Mouse (Mus musculus) hindbrain, embryonic 12.5 days (tissue): ENCODE results near the gene Mrc1. TPM values are rescaled to one million over a fixed set of nuclear protein-coding genes. Genes with fewer than 3 reads are reported as not detected.

Experiments
- ATAC-seq: fragments of 200-750 bp; cut with Nextera tagmentation; 2 replicates; pipeline ENCODE4 v1.8.0; 2017; ENCODE audit warnings: moderate TSS enrichment; ENCODE audit not compliant: low FRiP score
- H3K27ac ChIP-seq: fragments of 300-500 bp; sonication (generic); 2 replicates; pipeline ENCODE4 v1.5.1; 2016; ENCODE audit warnings: mild to moderate bottlenecking
- H3K27me3 ChIP-seq: fragments of 300-500 bp; sonication (generic); 2 replicates; pipeline ENCODE4 v1.6.1; 2016; ENCODE audit warnings: mild to moderate bottlenecking
- H3K36me3 ChIP-seq: fragments of 300-500 bp; sonication (generic); 2 replicates; pipeline ENCODE4 v1.6.1; 2016; ENCODE audit warnings: mild to moderate bottlenecking
- H3K4me1 ChIP-seq: fragments of 300-500 bp; sonication (generic); 2 replicates; pipeline ENCODE4 v1.6.1; 2016
- H3K4me2 ChIP-seq: fragments of 300-500 bp; sonication (generic); replicated peaks from 2 replicates; pipeline ENCODE4 v1.6.1; 2016; ENCODE audit warnings: mild to moderate bottlenecking
- H3K4me3 ChIP-seq: fragments of 300-500 bp; sonication (generic); 2 replicates; pipeline ENCODE4 v1.5.1; 2016; ENCODE audit warnings: mild to moderate bottlenecking
- H3K9ac ChIP-seq: fragments of 300-500 bp; sonication (generic); 2 replicates; pipeline ENCODE4 v1.6.1; 2016; ENCODE audit warnings: mild to moderate bottlenecking, moderate library complexity
- H3K9me3 ChIP-seq: fragments of 300-500 bp; sonication (generic); replicated peaks from 2 replicates; pipeline ENCODE4 v1.6.1; 2016; ENCODE audit warnings: mild to moderate bottlenecking
- WGBS: fragments of 180-500 bp; shearing (Covaris S2); methylation state at CpG from one replicate; pipeline ENCODE4 v1.1.7; 2016; 5-methylcytosine and 5-hydroxymethylcytosine counted together
- polyA plus RNA-seq: library from polyadenylated mRNA; unstranded; fragments of >200 nt; fragmentation: Nextera tagmentation; extraction: Ambion mirVana; gene quantifications from 2 replicates; pipeline ENCODE4 v1.2.1, GENCODE M21; 2016

The Mrc1 gene
- polyA plus RNA-seq, 1 experiment from 2014 or later, result 6.0 TPM

DNA sequence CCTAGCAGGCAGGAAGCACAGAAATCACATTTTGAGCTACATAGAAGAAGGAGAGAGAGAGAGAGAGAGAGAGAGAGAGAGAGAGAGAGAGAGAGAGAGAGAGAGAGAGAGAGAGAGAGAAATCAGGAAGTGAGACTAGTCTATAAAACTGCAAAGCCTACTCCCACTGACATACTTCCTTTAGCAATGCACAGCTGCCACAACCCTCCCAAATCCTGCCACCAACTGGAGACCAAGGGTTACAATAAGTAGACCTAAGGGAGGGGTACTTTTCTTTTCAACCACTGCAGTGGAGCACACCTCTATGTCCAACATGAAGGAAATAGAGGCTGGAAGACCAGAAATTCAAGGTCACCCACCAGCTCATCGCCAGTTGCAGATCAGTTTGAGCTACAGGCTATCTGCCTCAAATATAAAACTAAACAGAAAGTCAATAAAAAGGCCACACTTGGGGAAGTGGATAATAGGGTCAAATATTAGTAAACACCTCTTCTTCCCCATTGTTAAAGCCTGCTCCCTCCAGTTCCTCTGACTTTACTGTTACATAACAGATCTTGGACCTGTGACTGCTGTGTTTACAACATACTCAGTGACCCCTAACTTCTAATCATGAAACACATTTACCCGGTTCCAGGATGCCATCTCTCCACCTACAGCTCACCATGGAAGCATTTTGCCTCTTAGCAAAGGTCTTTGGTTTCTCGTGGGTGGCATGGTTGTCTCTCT is 20.8 kb downstream of the Mrc1 start:
- Histone ChIP-seq H3K4me3 (no peak overlapping the region), H3K4me1 (no peaks in the 10 kb centered on the region), H3K9ac (no peak overlapping the region), H3K9me3 (no peaks in the 10 kb centered on the region), H3K36me3 (no peaks in the 10 kb centered on the region), H3K4me2 (no peak overlapping the region), H3K27ac (no peak overlapping the region), H3K27me3 (no peaks in the 10 kb centered on the region)
- ATAC-seq, result no peak
- 82% methylated on average over 3 of the region's 3 CpGs for WGBS

- Histone ChIP-seq H3K36me3 (no peaks in the 10 kb centered on the region), H3K4me2 (no peak overlapping the region), H3K27ac (no peak overlapping the region), H3K9ac (no peak overlapping the region), H3K4me1 (no peaks in the 10 kb centered on the region), H3K9me3 (no peaks in the 10 kb centered on the region), H3K4me3 (no peak overlapping the region), H3K27me3 (no peaks in the 10 kb centered on the region)
- ATAC-seq, result no peak
- WGBS, result 75% methylated on average over 3 of the region's 3 CpGs
These were observed 22.7 kb downstream of the Mrc1 start for GRCm38 (mm10) chr2:14251938-14252337.

- ATAC-seq, result no peak
- H3K9me3 ChIP-seq, result no peaks in the 10 kb centered on the region
- H3K4me2 ChIP-seq, result no peak overlapping the region
- H3K27ac ChIP-seq, result no peak overlapping the region
- H3K9ac ChIP-seq, result no peak overlapping the region
- H3K4me1 ChIP-seq, result no peaks in the 10 kb centered on the region
- no peaks in the 10 kb centered on the region for H3K36me3 ChIP-seq
- H3K4me3 ChIP-seq, result no peak overlapping the region
- no peaks in the 10 kb centered on the region for H3K27me3 ChIP-seq
These were observed 29.2 kb downstream of the Mrc1 start for GRCm38 (mm10) chr2:14258345-14258850.

- no peak overlapping the region for H3K27ac ChIP-seq
- H3K27me3 ChIP-seq, result no peaks in the 10 kb centered on the region
- H3K9me3 ChIP-seq, result no peaks in the 10 kb centered on the region
- H3K4me1 ChIP-seq, result no peaks in the 10 kb centered on the region
- no peak overlapping the region for H3K4me3 ChIP-seq
- H3K36me3 ChIP-seq, result no peaks in the 10 kb centered on the region
- no peak overlapping the region for H3K4me2 ChIP-seq
- 80% methylated on average over 1 of the region's 1 CpGs for WGBS
- no peak overlapping the region for H3K9ac ChIP-seq
- no peak for ATAC-seq
These were observed 32.9 kb downstream of the Mrc1 start for GRCm38 (mm10) chr2:14262090-14262489.

GRCm38 (mm10) chr2:14269160-14269559 is 40.0 kb downstream of the Mrc1 start:
- Histone ChIP-seq H3K4me3 (no peak overlapping the region), H3K4me1 (no peaks in the 10 kb centered on the region), H3K27me3 (no peaks in the 10 kb centered on the region), H3K9me3 (no peaks in the 10 kb centered on the region), H3K36me3 (no peaks in the 10 kb centered on the region), H3K27ac (no peak overlapping the region), H3K9ac (no peak overlapping the region), H3K4me2 (no peak overlapping the region)
- WGBS, result 70% methylated on average over 1 of the region's 1 CpGs
- ATAC-seq, result no peak

- Histone ChIP-seq H3K4me1 (no peaks in the 10 kb centered on the region), H3K9ac (no peak overlapping the region), H3K4me2 (no peak overlapping the region), H3K36me3 (no peaks in the 10 kb centered on the region), H3K9me3 (no peaks in the 10 kb centered on the region), H3K4me3 (no peak overlapping the region), H3K27me3 (no peaks in the 10 kb centered on the region), H3K27ac (no peak overlapping the region)
- 86% methylated on average over 1 of the region's 1 CpGs for WGBS
- ATAC-seq, result no peak
These were observed 42.9 kb downstream of the Mrc1 start for GRCm38 (mm10) chr2:14272088-14272487.

- Histone ChIP-seq H3K9me3 (no peaks in the 10 kb centered on the region), H3K4me2 (no peak overlapping the region), H3K9ac (no peak overlapping the region), H3K4me1 (no peaks in the 10 kb centered on the region), H3K27ac (no peak overlapping the region), H3K27me3 (no peaks in the 10 kb centered on the region), H3K36me3 (no peaks in the 10 kb centered on the region), H3K4me3 (no peak overlapping the region)
- 83% methylated on average over 5 of the region's 5 CpGs for WGBS
- no peak for ATAC-seq
These were observed 46.6 kb downstream of the Mrc1 start for GRCm38 (mm10) chr2:14275796-14276195.

DNA sequence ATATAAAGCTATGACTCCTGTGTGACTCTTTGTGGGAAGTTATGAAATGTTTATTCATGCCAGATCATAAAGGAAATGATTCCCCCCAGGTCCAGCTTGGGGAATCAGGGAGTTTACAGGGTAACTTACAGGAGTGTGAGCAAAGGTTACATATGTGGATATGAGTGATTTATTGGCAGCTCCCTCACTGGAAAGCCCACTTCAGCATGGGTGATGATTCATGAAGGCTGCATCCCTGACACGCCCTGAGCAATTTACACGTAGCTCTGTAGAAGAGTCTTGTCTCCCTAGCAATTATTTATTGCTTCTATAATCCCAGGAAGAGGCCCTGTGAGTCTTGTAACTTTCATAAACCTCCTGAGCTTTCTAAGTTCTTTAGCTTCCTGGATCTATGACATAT is 50.1 kb downstream of the Mrc1 start:
- 76% methylated on average over 2 of the region's 2 CpGs for WGBS

GRCm38 (mm10) chr2:14279795-14280194 is 50.6 kb downstream of the Mrc1 start:
- ATAC-seq, result no peak
- Histone ChIP-seq H3K9ac (no peak overlapping the region), H3K27ac (no peak overlapping the region), H3K4me3 (no peak overlapping the region), H3K36me3 (no peaks in the 10 kb centered on the region), H3K4me2 (no peak overlapping the region), H3K27me3 (no peaks in the 10 kb centered on the region), H3K9me3 (no peaks in the 10 kb centered on the region), H3K4me1 (no peaks in the 10 kb centered on the region)
- WGBS, result 75% methylated on average over 6 of the region's 6 CpGs

More for the DNA sequence above, 50.1 kb downstream of the Mrc1 start:
- Histone ChIP-seq H3K4me3 (no peak overlapping the region), H3K36me3 (no peaks in the 10 kb centered on the region), H3K4me2 (no peak overlapping the region), H3K27me3 (no peaks in the 10 kb centered on the region), H3K4me1 (no peaks in the 10 kb centered on the region), H3K9me3 (no peaks in the 10 kb centered on the region), H3K27ac (no peak overlapping the region), H3K9ac (no peak overlapping the region)
- ATAC-seq, result no peak

- whole genome bisulfite sequencing, result 41% methylated on average over 5 of the region's 5 CpGs
- no peak overlapping the region for H3K4me2 ChIP-seq
- no peaks in the 10 kb centered on the region for H3K4me1 ChIP-seq
- no peaks in the 10 kb centered on the region for H3K9me3 ChIP-seq
- H3K9ac ChIP-seq, result no peak overlapping the region
- H3K27me3 ChIP-seq, result no peaks in the 10 kb centered on the region
- no peak overlapping the region for H3K27ac ChIP-seq
- H3K4me3 ChIP-seq, result no peak overlapping the region
- no peak for ATAC-seq
- no peaks in the 10 kb centered on the region for H3K36me3 ChIP-seq
These were observed 66.1 kb downstream of the Mrc1 start for GRCm38 (mm10) chr2:14295334-14295733.

GRCm38 (mm10) chr2:14312505-14313380 is 83.6 kb downstream of the Mrc1 start:
- no peaks in the 10 kb centered on the region for H3K27me3 ChIP-seq
- H3K9me3 ChIP-seq, result peaks cover 6% of the 10 kb centered on the region; the same call in 1 of the 2 replicates
- no peak overlapping the region for H3K4me3 ChIP-seq
- H3K27ac ChIP-seq, result no peak overlapping the region
- H3K36me3 ChIP-seq, result no peaks in the 10 kb centered on the region
- H3K9ac ChIP-seq, result no peak overlapping the region
- ATAC-seq, result no peak
- 77% methylated on average over 4 of the region's 4 CpGs for WGBS
- no peak overlapping the region for H3K4me2 ChIP-seq
- no peaks in the 10 kb centered on the region for H3K4me1 ChIP-seq

- Histone ChIP-seq H3K27me3 (no peaks in the 10 kb centered on the region), H3K27ac (no peak overlapping the region), H3K36me3 (no peaks in the 10 kb centered on the region), H3K4me1 (no peaks in the 10 kb centered on the region), H3K4me3 (no peak overlapping the region), H3K4me2 (no peak overlapping the region), H3K9me3 (peaks cover 6% of the 10 kb centered on the region; the same call in 1 of the 2 replicates), H3K9ac (no peak overlapping the region)
- 81% methylated on average over 3 of the region's 3 CpGs for WGBS
- no peak for ATAC-seq
These were observed 85.9 kb downstream of the Mrc1 start for GRCm38 (mm10) chr2:14315113-14315512.
